Mouse (Mus musculus): ENCODE measurements at regions not wholly inside any gene's neighbourhood (a gene's known extent, or its start where the extent isn't known, plus 50 kb on each side); places are given as distances from the start of the nearest gene placed in this dataset.

- Histone ChIP-seq H3K9ac (replicated peaks; ENCODE audit: low read depth, low read length) (no peak overlapping the region), H3K4me1 (ENCODE audit: control insufficient read depth, insufficient read depth, low read length) (no peaks in the 10 kb centered on the region), H3K4me2 (ENCODE audit: low read depth, low read length) (no peak overlapping the region), H3K36me3 (ENCODE audit: control insufficient read depth, insufficient read depth, low read length) (no peaks in the 10 kb centered on the region), H3K9me3 (ENCODE audit: control insufficient read depth, low read length) (no peaks in the 10 kb centered on the region), H3K27ac (ENCODE audit: low read depth, low read length) (no peak overlapping the region), H3K27me3 (ENCODE audit: control insufficient read depth, insufficient read depth, low read length) (no peaks in the 10 kb centered on the region), H3K4me3 (ENCODE audit: low read depth, low read length) (no peak overlapping the region)
- no peak for ATAC-seq (ENCODE audit: low read depth)
- 73% methylated on average over 10 of the region's 10 CpGs for WGBS
Observed at GRCm38 (mm10) chr9:47054595-47054994, 56.1 kb downstream of the Gm4791 start.

DNA sequence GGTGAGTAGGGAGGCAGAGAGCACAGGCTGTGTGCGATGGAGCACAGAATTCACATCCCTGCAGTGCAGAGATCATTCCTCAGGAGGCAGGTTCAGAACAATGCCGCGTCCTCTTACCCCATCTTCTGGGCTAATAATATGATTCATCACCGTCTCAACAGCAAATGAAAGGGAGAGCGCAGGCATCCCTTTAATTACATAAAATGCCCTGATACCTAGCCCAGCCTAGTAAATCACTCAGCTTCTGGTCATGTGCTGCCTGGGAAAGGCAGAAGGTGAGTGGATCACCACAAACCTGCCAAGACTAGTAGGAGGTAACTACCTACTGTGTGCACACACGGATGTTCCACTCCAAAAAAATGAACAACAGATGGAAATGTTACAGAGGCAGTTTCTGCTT, 57.0 kb downstream of the Gm4791 start:
- H3K36me3 ChIP-seq (ENCODE audit: control insufficient read depth, insufficient read depth, low read length): no peaks in the 10 kb centered on the region
- H3K27ac ChIP-seq (ENCODE audit: low read depth, low read length): no peak overlapping the region
- H3K4me3 ChIP-seq (ENCODE audit: low read depth, low read length): no peak overlapping the region
- H3K4me2 ChIP-seq (ENCODE audit: low read depth, low read length): no peak overlapping the region
- WGBS: 53% methylated on average over 6 of the region's 6 CpGs
- no peaks in the 10 kb centered on the region for H3K9me3 ChIP-seq (ENCODE audit: control insufficient read depth, low read length)
- H3K4me1 ChIP-seq (ENCODE audit: control insufficient read depth, insufficient read depth, low read length): no peaks in the 10 kb centered on the region
- H3K27me3 ChIP-seq (ENCODE audit: control insufficient read depth, insufficient read depth, low read length): no peaks in the 10 kb centered on the region
- no peak for ATAC-seq (ENCODE audit: low read depth)
- no peak overlapping the region for H3K9ac ChIP-seq (replicated peaks; ENCODE audit: low read depth, low read length)

DNA sequence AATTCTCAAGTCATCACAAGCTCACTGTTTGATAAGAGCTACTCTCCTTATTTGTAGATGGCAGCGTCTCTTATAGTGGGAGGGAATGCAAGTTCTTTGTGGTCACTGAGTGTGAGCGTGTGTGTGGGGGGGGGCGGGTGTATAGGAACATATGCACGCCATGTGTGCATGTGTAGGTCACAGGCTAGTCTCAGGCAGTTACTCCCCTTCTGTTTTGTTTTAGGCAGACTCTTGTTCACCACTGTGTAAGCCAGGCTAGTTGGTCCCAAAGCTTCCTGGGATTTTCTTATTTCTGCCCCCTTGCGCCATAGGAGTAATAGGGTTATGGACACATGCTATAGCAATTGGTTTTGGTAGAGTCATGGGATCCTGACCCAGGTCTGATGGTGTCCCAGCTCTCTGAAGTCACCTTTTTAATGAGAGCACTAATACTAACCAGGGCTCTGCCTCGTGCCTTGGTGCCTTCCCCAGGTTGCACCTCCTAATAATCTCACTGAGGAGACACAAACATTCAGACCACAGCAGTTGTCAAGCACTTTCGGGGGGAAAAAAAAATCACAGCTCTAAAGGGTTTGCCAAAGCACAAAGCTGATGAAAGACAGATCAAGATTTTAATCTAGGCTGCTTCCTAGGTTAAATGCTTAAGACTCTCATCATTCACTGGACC, 60.9 kb downstream of the Gm4791 start:
- no peaks in the 10 kb centered on the region for H3K27me3 ChIP-seq (ENCODE audit: control insufficient read depth, insufficient read depth, low read length)
- WGBS: 85% methylated on average over 7 of the region's 7 CpGs
- no peak overlapping the region for H3K4me2 ChIP-seq (ENCODE audit: low read depth, low read length)
- H3K4me1 ChIP-seq (ENCODE audit: control insufficient read depth, insufficient read depth, low read length): no peaks in the 10 kb centered on the region
- no peaks in the 10 kb centered on the region for H3K36me3 ChIP-seq (ENCODE audit: control insufficient read depth, insufficient read depth, low read length)
- no peak for ATAC-seq (ENCODE audit: low read depth)
- H3K9me3 ChIP-seq (ENCODE audit: control insufficient read depth, low read length): no peaks in the 10 kb centered on the region
- no peak overlapping the region for H3K9ac ChIP-seq (replicated peaks; ENCODE audit: low read depth, low read length)
- H3K4me3 ChIP-seq (ENCODE audit: low read depth, low read length): no peak overlapping the region
- H3K27ac ChIP-seq (ENCODE audit: low read depth, low read length): no peak overlapping the region

DNA sequence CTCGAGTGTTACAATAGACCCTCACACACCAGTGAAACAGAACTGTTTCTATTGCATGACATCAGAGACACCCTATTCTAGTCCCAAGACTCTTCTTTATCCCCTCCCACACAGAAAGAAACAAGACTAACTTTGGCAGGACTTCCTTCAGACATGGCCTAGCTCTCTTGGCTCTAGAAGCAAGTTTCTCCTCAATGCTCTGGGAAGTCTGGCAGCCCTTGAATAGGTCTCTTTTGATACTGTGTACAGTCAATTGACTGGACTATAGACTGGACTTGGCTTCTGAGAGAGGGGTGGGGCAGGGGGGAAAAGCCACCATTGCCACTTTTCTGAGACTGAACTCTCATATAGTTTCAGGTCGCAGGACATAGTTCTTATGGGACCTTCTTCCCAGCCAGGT, 62.2 kb downstream of the Gm4791 start:
- H3K9ac ChIP-seq (replicated peaks; ENCODE audit: low read depth, low read length): no peak overlapping the region
- no peaks in the 10 kb centered on the region for H3K9me3 ChIP-seq (ENCODE audit: control insufficient read depth, low read length)
- no peak overlapping the region for H3K27ac ChIP-seq (ENCODE audit: low read depth, low read length)
- 80% methylated on average over 2 of the region's 2 CpGs for WGBS
- H3K4me1 ChIP-seq (ENCODE audit: control insufficient read depth, insufficient read depth, low read length): no peaks in the 10 kb centered on the region
- H3K36me3 ChIP-seq (ENCODE audit: control insufficient read depth, insufficient read depth, low read length): no peaks in the 10 kb centered on the region
- no peak overlapping the region for H3K4me2 ChIP-seq (ENCODE audit: low read depth, low read length)
- H3K4me3 ChIP-seq (ENCODE audit: low read depth, low read length): no peak overlapping the region
- ATAC-seq (ENCODE audit: low read depth): no peak
- no peaks in the 10 kb centered on the region for H3K27me3 ChIP-seq (ENCODE audit: control insufficient read depth, insufficient read depth, low read length)

DNA sequence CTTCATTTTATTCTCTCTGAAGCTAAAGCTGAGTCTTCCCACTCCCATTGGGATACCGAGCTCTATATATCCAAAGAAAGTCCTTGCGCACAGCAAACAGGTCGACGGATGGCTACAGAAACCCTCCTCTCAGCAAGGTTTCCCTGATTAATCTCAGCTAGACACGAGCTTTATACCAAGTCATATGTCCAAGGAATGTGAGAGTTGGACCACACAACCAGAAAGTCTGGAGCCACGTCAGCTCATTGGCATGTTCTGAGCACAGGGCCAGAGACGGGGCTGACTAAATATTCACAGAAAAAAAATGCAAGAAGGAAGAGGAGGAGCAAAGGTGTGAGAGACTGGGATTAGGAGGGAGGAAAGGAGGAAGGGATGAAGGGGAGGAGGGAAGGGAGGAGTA, 64.0 kb downstream of the Gm4791 start:
- WGBS: 82% methylated on average over 7 of the region's 7 CpGs
- no peak for ATAC-seq (ENCODE audit: low read depth)
- H3K9ac ChIP-seq (replicated peaks; ENCODE audit: low read depth, low read length): no peak overlapping the region
- H3K9me3 ChIP-seq (ENCODE audit: control insufficient read depth, low read length): no peaks in the 10 kb centered on the region
- H3K4me1 ChIP-seq (ENCODE audit: control insufficient read depth, insufficient read depth, low read length): no peaks in the 10 kb centered on the region
- no peak overlapping the region for H3K27ac ChIP-seq (ENCODE audit: low read depth, low read length)
- H3K27me3 ChIP-seq (ENCODE audit: control insufficient read depth, insufficient read depth, low read length): no peaks in the 10 kb centered on the region
- H3K4me2 ChIP-seq (ENCODE audit: low read depth, low read length): no peak overlapping the region
- no peaks in the 10 kb centered on the region for H3K36me3 ChIP-seq (ENCODE audit: control insufficient read depth, insufficient read depth, low read length)
- no peak overlapping the region for H3K4me3 ChIP-seq (ENCODE audit: low read depth, low read length)

DNA sequence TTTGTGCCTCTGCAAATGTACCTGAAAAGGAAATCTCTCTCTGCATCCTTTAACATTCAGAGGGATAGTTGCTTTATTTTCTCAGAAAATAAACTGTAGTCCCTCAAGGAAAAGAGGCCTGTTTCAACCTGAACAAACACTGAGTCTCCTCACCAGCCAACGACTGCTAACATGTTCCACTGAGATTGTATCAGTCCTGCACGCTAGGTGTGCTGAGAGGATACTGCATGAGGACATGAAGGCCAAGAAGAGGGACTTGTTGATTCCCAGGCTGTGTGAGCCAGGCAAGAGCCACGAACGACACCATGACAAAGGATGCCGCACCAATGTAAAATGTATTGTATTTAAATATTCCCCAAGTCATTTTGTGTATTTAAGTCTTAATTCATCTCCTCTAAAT, 65.2 kb downstream of the Gm4791 start:
- Histone ChIP-seq H3K27me3 (ENCODE audit: control insufficient read depth, insufficient read depth, low read length) (no peaks in the 10 kb centered on the region), H3K36me3 (ENCODE audit: control insufficient read depth, insufficient read depth, low read length) (no peaks in the 10 kb centered on the region), H3K4me3 (ENCODE audit: low read depth, low read length) (no peak overlapping the region), H3K9ac (replicated peaks; ENCODE audit: low read depth, low read length) (no peak overlapping the region), H3K4me2 (ENCODE audit: low read depth, low read length) (no peak overlapping the region), H3K9me3 (ENCODE audit: control insufficient read depth, low read length) (no peaks in the 10 kb centered on the region), H3K27ac (ENCODE audit: low read depth, low read length) (no peak overlapping the region), H3K4me1 (ENCODE audit: control insufficient read depth, insufficient read depth, low read length) (no peaks in the 10 kb centered on the region)
- ATAC-seq (ENCODE audit: low read depth): no peak
- 73% methylated on average over 5 of the region's 5 CpGs for WGBS

- 53% methylated on average over 5 of the region's 5 CpGs for WGBS
- Histone ChIP-seq H3K36me3 (ENCODE audit: control insufficient read depth, insufficient read depth, low read length) (no peaks in the 10 kb centered on the region), H3K4me2 (ENCODE audit: low read depth, low read length) (no peak overlapping the region), H3K4me3 (ENCODE audit: low read depth, low read length) (no peak overlapping the region), H3K27me3 (ENCODE audit: control insufficient read depth, insufficient read depth, low read length) (no peaks in the 10 kb centered on the region), H3K27ac (ENCODE audit: low read depth, low read length) (no peak overlapping the region), H3K9me3 (ENCODE audit: control insufficient read depth, low read length) (no peaks in the 10 kb centered on the region), H3K4me1 (ENCODE audit: control insufficient read depth, insufficient read depth, low read length) (0 out of 2 replicates have a peak, but pooled peaks cover under 1% of the 10 kb centered on the region), H3K9ac (replicated peaks; ENCODE audit: low read depth, low read length) (no peak overlapping the region)
- peak; percentile 51; the same call in 1 of the 2 replicates for ATAC-seq (ENCODE audit: low read depth)
Observed at GRCm38 (mm10) chr9:47064463-47065032, 66.0 kb downstream of the Gm4791 start.

- Histone ChIP-seq H3K9ac (replicated peaks; ENCODE audit: low read depth, low read length) (no peak overlapping the region), H3K4me2 (ENCODE audit: low read depth, low read length) (no peak overlapping the region), H3K9me3 (ENCODE audit: control insufficient read depth, low read length) (no peaks in the 10 kb centered on the region), H3K4me1 (ENCODE audit: control insufficient read depth, insufficient read depth, low read length) (peaks cover 3% of the 10 kb centered on the region; the same call in 1 of the 2 replicates), H3K27ac (ENCODE audit: low read depth, low read length) (no peak overlapping the region), H3K27me3 (ENCODE audit: control insufficient read depth, insufficient read depth, low read length) (no peaks in the 10 kb centered on the region), H3K4me3 (ENCODE audit: low read depth, low read length) (no peak overlapping the region), H3K36me3 (ENCODE audit: control insufficient read depth, insufficient read depth, low read length) (no peaks in the 10 kb centered on the region)
- 33% methylated on average over 5 of the region's 5 CpGs for WGBS
- ATAC-seq (ENCODE audit: low read depth): no peak
Observed at GRCm38 (mm10) chr9:47069436-47069835, 70.9 kb downstream of the Gm4791 start.

- Histone ChIP-seq H3K27ac (ENCODE audit: low read depth, low read length) (no peak overlapping the region), H3K36me3 (ENCODE audit: control insufficient read depth, insufficient read depth, low read length) (no peaks in the 10 kb centered on the region), H3K27me3 (ENCODE audit: control insufficient read depth, insufficient read depth, low read length) (no peaks in the 10 kb centered on the region), H3K4me1 (ENCODE audit: control insufficient read depth, insufficient read depth, low read length) (peaks cover 3% of the 10 kb centered on the region; the same call in 1 of the 2 replicates), H3K4me2 (ENCODE audit: low read depth, low read length) (no peak overlapping the region), H3K9ac (replicated peaks; ENCODE audit: low read depth, low read length) (no peak overlapping the region), H3K9me3 (ENCODE audit: control insufficient read depth, low read length) (no peaks in the 10 kb centered on the region), H3K4me3 (ENCODE audit: low read depth, low read length) (no peak overlapping the region)
- ATAC-seq (ENCODE audit: low read depth): no peak
- WGBS: 94% methylated on average over 5 of the region's 5 CpGs
Observed at GRCm38 (mm10) chr9:47070958-47071357, 72.4 kb downstream of the Gm4791 start.

Data from neural tube, embryonic 14.5 days (tissue).